Mouse (Mus musculus): ENCODE results near the gene Arl8b. TPM values are rescaled to one million over a fixed set of nuclear protein-coding genes. Genes with fewer than 3 reads are reported as not detected.

The Arl8b gene
- polyA plus RNA-seq, 1 experiment = 41.2 TPM

DNA sequence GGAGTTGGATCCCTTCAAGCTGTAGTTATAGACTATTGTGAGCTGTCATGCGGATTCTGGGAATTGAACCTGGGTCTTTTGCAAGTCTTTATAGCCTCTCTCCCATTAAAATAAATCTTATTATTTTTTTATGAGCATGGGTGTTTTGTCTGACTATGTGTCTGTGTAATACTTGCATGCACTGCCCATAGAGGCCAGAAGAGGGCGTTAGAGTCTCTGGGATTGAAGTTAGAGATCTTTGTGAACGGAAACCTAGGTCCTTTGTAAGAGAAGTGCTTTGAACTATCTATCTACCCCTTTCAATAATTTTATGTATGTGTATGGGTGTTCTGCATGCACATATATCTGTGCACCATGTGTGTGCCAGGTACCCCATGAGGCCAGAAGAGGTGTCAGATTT is 24.5 kb downstream of the Arl8b start:
- TF ChIP-seq CEBPB (IDR thresholded peaks at IDR 0.05; ENCODE audit: insufficient read depth, poor library complexity, severe bottlenecking) (no peak), MAX (IDR thresholded peaks at IDR 0.05; ENCODE audit: low read depth) (no peak), TCF3 (IDR thresholded peaks at IDR 0.05; ENCODE audit: insufficient read length, low read depth) (no peak), REST (IDR thresholded peaks at IDR 0.05; ENCODE audit: insufficient read depth, insufficient read length) (no peak), E2F4 (IDR thresholded peaks at IDR 0.05; ENCODE audit: insufficient read depth) (no peak), USF1 (IDR thresholded peaks at IDR 0.05; ENCODE audit: low read depth) (no peak), POLR2AphosphoS2 (IDR thresholded peaks at IDR 0.05; ENCODE audit: insufficient read length, low read depth) (no peak), MYOD1 (IDR thresholded peaks at IDR 0.05; ENCODE audit: control insufficient read depth in 1 of 3, insufficient read length in 2 of 3, low read depth in 2 of 3) (no peak), POLR2A (IDR thresholded peaks at IDR 0.05; ENCODE audit: insufficient read length, low read depth) (no peak), SRF (IDR thresholded peaks at IDR 0.05; ENCODE audit: control insufficient read depth, insufficient read length, low read depth) (no peak), TCF12 (IDR thresholded peaks at IDR 0.05; ENCODE audit: insufficient read depth, poor library complexity, severe bottlenecking) (no peak), MYOG (IDR thresholded peaks at IDR 0.05; ENCODE audit: control insufficient read depth in 1 of 3, insufficient read depth in 1 of 3, insufficient read length in 2 of 3, low read depth in 2 of 3) (no peak)
- Histone ChIP-seq H3ac (ENCODE audit: control insufficient read depth, insufficient read length) (no peak overlapping the region), H3K79me2 (ENCODE audit: control insufficient read depth, insufficient read depth) (peaks cover 88% of the 10 kb centered on the region), H3K27me3 (ENCODE audit: control insufficient read depth, insufficient read depth, insufficient read length) (no peaks in the 10 kb centered on the region), H3K36me3 (ENCODE audit: control insufficient read depth, insufficient read depth) (no peaks in the 10 kb centered on the region), H3K4me3 (no peak overlapping the region), H3K4me2 (ENCODE audit: low read depth) (no peak overlapping the region)

DNA sequence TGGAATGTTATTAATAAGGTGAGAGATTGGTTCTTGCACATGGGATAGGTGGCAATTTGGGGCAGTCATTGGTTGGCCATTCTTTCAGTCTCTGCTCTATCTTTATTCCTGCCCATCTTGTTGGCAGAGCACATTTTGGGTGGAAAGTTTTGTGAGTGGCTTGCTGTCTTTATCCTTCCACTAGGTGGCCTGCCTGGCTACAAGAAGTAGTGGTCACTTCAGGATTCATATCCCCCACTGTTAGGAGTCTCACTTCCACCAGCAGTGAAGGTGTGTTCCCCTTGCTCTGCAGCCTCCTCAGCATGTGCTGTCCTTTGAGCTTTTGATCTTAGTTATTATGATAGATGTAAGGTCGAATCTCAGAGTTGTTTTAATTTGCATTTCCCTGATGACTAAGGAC is 25.9 kb downstream of the Arl8b start:
- TF ChIP-seq MAX (IDR thresholded peaks at IDR 0.05; ENCODE audit: low read depth) = no peak
- no peak for TF ChIP-seq POLR2A (IDR thresholded peaks at IDR 0.05; ENCODE audit: insufficient read length, low read depth)
- no peak for TF ChIP-seq USF1 (IDR thresholded peaks at IDR 0.05; ENCODE audit: low read depth)
- TF ChIP-seq MYOD1 (IDR thresholded peaks at IDR 0.05; ENCODE audit: control insufficient read depth in 1 of 3, insufficient read length in 2 of 3, low read depth in 2 of 3) = no peak
- TF ChIP-seq CEBPB (IDR thresholded peaks at IDR 0.05; ENCODE audit: insufficient read depth, poor library complexity, severe bottlenecking) = no peak
- TF ChIP-seq E2F4 (IDR thresholded peaks at IDR 0.05; ENCODE audit: insufficient read depth) = no peak
- no peak for TF ChIP-seq MYOG (IDR thresholded peaks at IDR 0.05; ENCODE audit: control insufficient read depth in 1 of 3, insufficient read depth in 1 of 3, insufficient read length in 2 of 3, low read depth in 2 of 3)
- no peak for TF ChIP-seq POLR2AphosphoS2 (IDR thresholded peaks at IDR 0.05; ENCODE audit: insufficient read length, low read depth)
- no peak for TF ChIP-seq REST (IDR thresholded peaks at IDR 0.05; ENCODE audit: insufficient read depth, insufficient read length)
- TF ChIP-seq SRF (IDR thresholded peaks at IDR 0.05; ENCODE audit: control insufficient read depth, insufficient read length, low read depth) = no peak
- TF ChIP-seq TCF3 (IDR thresholded peaks at IDR 0.05; ENCODE audit: insufficient read length, low read depth) = no peak
- TF ChIP-seq TCF12 (IDR thresholded peaks at IDR 0.05; ENCODE audit: insufficient read depth, poor library complexity, severe bottlenecking) = no peak
- Histone ChIP-seq H3ac (ENCODE audit: control insufficient read depth, insufficient read length) (no peak overlapping the region), H3K36me3 (ENCODE audit: control insufficient read depth, insufficient read depth) (no peaks in the 10 kb centered on the region), H3K27me3 (ENCODE audit: control insufficient read depth, insufficient read depth, insufficient read length) (no peaks in the 10 kb centered on the region), H3K4me3 (no peak overlapping the region), H3K4me2 (ENCODE audit: low read depth) (no peak overlapping the region), H3K79me2 (ENCODE audit: control insufficient read depth, insufficient read depth) (peaks cover 90% of the 10 kb centered on the region)

DNA sequence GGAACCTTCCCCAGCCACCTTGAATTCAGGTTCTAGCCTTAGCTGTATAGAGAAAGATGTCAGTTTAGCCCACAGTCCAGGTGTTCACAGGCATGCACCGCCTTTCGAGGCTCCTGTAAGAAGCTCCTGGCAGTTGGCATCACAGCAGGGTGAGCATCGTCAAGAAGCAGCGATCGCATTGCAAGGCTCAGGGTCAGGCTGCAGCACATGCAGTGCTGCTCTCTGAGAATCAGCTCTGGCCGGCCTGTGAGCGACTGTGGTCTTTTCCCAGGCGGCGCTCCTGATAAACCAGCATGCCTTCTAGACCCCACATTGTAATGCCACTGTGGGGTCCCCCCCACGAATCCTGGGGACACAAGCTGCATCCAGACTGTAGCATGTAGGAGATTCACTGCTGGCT is 27.3 kb downstream of the Arl8b start:
- Histone ChIP-seq H3K36me3 (ENCODE audit: control insufficient read depth, insufficient read depth) (peaks cover 2% of the 10 kb centered on the region), H3K27me3 (ENCODE audit: control insufficient read depth, insufficient read depth, insufficient read length) (no peaks in the 10 kb centered on the region), H3K79me2 (ENCODE audit: control insufficient read depth, insufficient read depth) (peaks cover 85% of the 10 kb centered on the region), H3ac (ENCODE audit: control insufficient read depth, insufficient read length) (no peak overlapping the region), H3K4me3 (no peak overlapping the region), H3K4me2 (ENCODE audit: low read depth) (no peak overlapping the region)
- TF ChIP-seq POLR2A (IDR thresholded peaks at IDR 0.05; ENCODE audit: insufficient read length, low read depth) (no peak), MYOD1 (IDR thresholded peaks at IDR 0.05; ENCODE audit: control insufficient read depth in 1 of 3, insufficient read length in 2 of 3, low read depth in 2 of 3) (no peak), MYOG (IDR thresholded peaks at IDR 0.05; ENCODE audit: control insufficient read depth in 1 of 3, insufficient read depth in 1 of 3, insufficient read length in 2 of 3, low read depth in 2 of 3) (no peak), TCF3 (IDR thresholded peaks at IDR 0.05; ENCODE audit: insufficient read length, low read depth) (no peak), REST (IDR thresholded peaks at IDR 0.05; ENCODE audit: insufficient read depth, insufficient read length) (no peak), TCF12 (IDR thresholded peaks at IDR 0.05; ENCODE audit: insufficient read depth, poor library complexity, severe bottlenecking) (no peak), POLR2AphosphoS2 (IDR thresholded peaks at IDR 0.05; ENCODE audit: insufficient read length, low read depth) (no peak), SRF (IDR thresholded peaks at IDR 0.05; ENCODE audit: control insufficient read depth, insufficient read length, low read depth) (no peak)

DNA sequence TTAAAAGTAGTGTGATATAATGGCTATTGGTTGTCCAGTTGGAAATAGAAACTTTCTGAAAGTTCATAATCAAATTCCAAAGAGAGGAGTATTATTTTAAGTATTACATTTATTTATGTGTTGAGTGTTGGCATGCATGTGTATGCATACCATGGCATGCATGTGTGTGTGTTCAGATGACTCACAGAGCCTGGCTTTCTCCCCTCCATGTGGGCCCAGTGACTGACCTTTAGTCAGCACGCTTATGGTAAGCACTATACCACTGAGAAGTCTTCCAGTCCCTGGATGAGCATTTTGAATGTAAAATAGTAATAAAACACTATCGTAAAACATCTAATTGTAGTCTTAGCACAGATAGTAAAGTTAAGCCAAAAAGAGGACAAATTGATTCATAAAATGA is 29.2 kb downstream of the Arl8b start:
- TF ChIP-seq CEBPB (IDR thresholded peaks at IDR 0.05; ENCODE audit: insufficient read depth, poor library complexity, severe bottlenecking) (no peak), POLR2A (IDR thresholded peaks at IDR 0.05; ENCODE audit: insufficient read length, low read depth) (no peak), TCF12 (IDR thresholded peaks at IDR 0.05; ENCODE audit: insufficient read depth, poor library complexity, severe bottlenecking) (no peak), POLR2AphosphoS2 (IDR thresholded peaks at IDR 0.05; ENCODE audit: insufficient read length, low read depth) (no peak), MYOG (IDR thresholded peaks at IDR 0.05; ENCODE audit: control insufficient read depth in 1 of 3, insufficient read depth in 1 of 3, insufficient read length in 2 of 3, low read depth in 2 of 3) (no peak), REST (IDR thresholded peaks at IDR 0.05; ENCODE audit: insufficient read depth, insufficient read length) (no peak), MYOD1 (IDR thresholded peaks at IDR 0.05; ENCODE audit: control insufficient read depth in 1 of 3, insufficient read length in 2 of 3, low read depth in 2 of 3) (no peak), TCF3 (IDR thresholded peaks at IDR 0.05; ENCODE audit: insufficient read length, low read depth) (no peak), MAX (IDR thresholded peaks at IDR 0.05; ENCODE audit: low read depth) (no peak), E2F4 (IDR thresholded peaks at IDR 0.05; ENCODE audit: insufficient read depth) (no peak), USF1 (IDR thresholded peaks at IDR 0.05; ENCODE audit: low read depth) (no peak), SRF (IDR thresholded peaks at IDR 0.05; ENCODE audit: control insufficient read depth, insufficient read length, low read depth) (no peak)
- Histone ChIP-seq H3K79me2 (ENCODE audit: control insufficient read depth, insufficient read depth) (peaks cover 72% of the 10 kb centered on the region), H3K4me3 (no peak overlapping the region), H3K27me3 (ENCODE audit: control insufficient read depth, insufficient read depth, insufficient read length) (no peaks in the 10 kb centered on the region), H3K4me2 (ENCODE audit: low read depth) (no peak overlapping the region), H3ac (ENCODE audit: control insufficient read depth, insufficient read length) (no peak overlapping the region), H3K36me3 (ENCODE audit: control insufficient read depth, insufficient read depth) (peaks cover 13% of the 10 kb centered on the region)

All from myocyte (in vitro differentiated cells).